Mouse (Mus musculus): ENCODE data around the gene Rhbg.
"Not testable (repeated sequence)": the region's sequence is repeated elsewhere in the genome, so short reads cannot be mapped to it uniquely, and the experiment has no call there.

GRCm38 (mm10) chr3:88284815-88285564 is 30.5 kb upstream of the Rhbg start:
- TF ChIP-seq TCF12 (IDR thresholded peaks at IDR 0.05; ENCODE audit: low read depth, low read length); POLR2A (IDR thresholded peaks at IDR 0.05; ENCODE audit: control insufficient read depth in 1 of 2, insufficient read depth in 1 of 2, low read depth in 1 of 2, low read length in 2 of 2, poor library complexity in 1 of 2); CHD1 (IDR thresholded peaks at IDR 0.05; ENCODE audit: low read depth, low read length): not testable (repeated sequence)

Measured in MEL (cell line).